Mouse (Mus musculus) liver, postnatal 0 days (tissue): ENCODE data around the gene Xpo4.

Experiments
- CTCF ChIP-seq: sonication (generic); IDR thresholded peaks from 2 replicates; pipeline ENCODE4 v1.5.1; 2016; ENCODE audit warnings: antibody characterized with exemption, low read depth
- EP300 ChIP-seq: IDR thresholded peaks from 2 replicates; pipeline ENCODE4 v1.6.1; 2016; ENCODE audit warnings: antibody characterized with exemption, low read depth, mild to moderate bottlenecking

DNA sequence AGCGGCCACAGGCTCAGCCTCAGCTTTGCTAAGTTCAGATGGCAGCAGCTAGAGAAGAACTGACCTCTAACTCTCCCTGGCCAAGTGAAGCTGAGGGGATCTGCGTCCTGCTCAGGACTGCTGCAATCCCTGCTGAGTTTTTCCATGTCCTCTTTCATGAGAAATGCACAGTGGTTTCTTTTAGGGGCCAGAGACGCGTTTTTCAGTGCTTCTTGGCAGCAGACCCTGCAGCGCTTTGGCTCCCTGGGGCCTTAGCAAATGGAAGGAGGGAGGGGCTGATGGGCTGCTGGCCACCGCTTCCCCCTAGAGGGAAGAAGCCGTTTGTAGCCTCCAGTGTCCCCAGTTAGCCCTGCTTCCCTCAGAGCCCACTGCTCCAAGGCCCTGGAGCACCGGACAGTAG is 130.3 kb downstream of the Xpo4 start:
- no peak for TF ChIP-seq CTCF
- no peak for TF ChIP-seq EP300
